Mouse (Mus musculus) liver, embryonic 15.5 days (tissue): ENCODE measurements around the gene Trim14. TPM values are rescaled to one million over a fixed set of nuclear protein-coding genes. Genes with fewer than 3 reads are reported as not detected.
A peak's percentile ranks its signal among the peaks of the same experiment; 100 is the strongest.

Source experiments
- ATAC-seq: fragments of 200-750 bp; cut with Nextera tagmentation; 2 replicates; pipeline ENCODE4 v1.8.0; 2017; ENCODE audit warnings: moderate number of reproducible peaks, mild to moderate bottlenecking, moderate library complexity; ENCODE audit not compliant: insufficient read depth
- H3K27ac ChIP-seq: fragments of 300-500 bp; sonication (generic); replicated peaks from 2 replicates; pipeline ENCODE4 v1.5.1; 2015; ENCODE audit warnings: mild to moderate bottlenecking, inconsistent platforms
- H3K27me3 ChIP-seq: fragments of 300-500 bp; sonication (generic); 2 replicates; pipeline ENCODE4 v1.6.1; 2015; ENCODE audit warnings: mild to moderate bottlenecking, inconsistent platforms
- H3K36me3 ChIP-seq: fragments of 300-500 bp; sonication (generic); replicated peaks from 2 replicates; pipeline ENCODE4 v1.6.1; 2015; ENCODE audit warnings: moderate library complexity, mild to moderate bottlenecking, inconsistent platforms
- H3K4me1 ChIP-seq: fragments of 300-500 bp; sonication (generic); replicated peaks from 2 replicates; pipeline ENCODE4 v1.6.1; 2015; ENCODE audit warnings: inconsistent platforms
- H3K4me2 ChIP-seq: fragments of 300-500 bp; sonication (generic); 2 replicates; pipeline ENCODE4 v1.6.1; 2015; ENCODE audit warnings: moderate library complexity, mild to moderate bottlenecking, inconsistent platforms
- H3K4me3 ChIP-seq: fragments of 300-500 bp; sonication (generic); replicated peaks from 2 replicates; pipeline ENCODE4 v1.5.1; 2015; ENCODE audit warnings: mild to moderate bottlenecking, inconsistent platforms
- H3K9ac ChIP-seq: fragments of 300-500 bp; sonication (generic); 2 replicates; pipeline ENCODE4 v1.6.1; 2015; ENCODE audit warnings: moderate library complexity, mild to moderate bottlenecking, inconsistent platforms
- H3K9me3 ChIP-seq: fragments of 300-500 bp; sonication (generic); replicated peaks from 2 replicates; pipeline ENCODE4 v1.6.1; 2016; ENCODE audit warnings: inconsistent platforms
- WGBS: fragments of 180-500 bp; shearing (Covaris S2); methylation state at CpG from one replicate; pipeline ENCODE4 v1.1.7; 2015; ENCODE audit warnings: mixed read lengths; ENCODE audit not compliant: insufficient replicate concordance; 5-methylcytosine and 5-hydroxymethylcytosine counted together
- polyA plus RNA-seq: library from polyadenylated mRNA; unstranded; fragments of >200 nt; fragmentation: Nextera tagmentation; extraction: Ambion mirVana; gene quantifications from 2 replicates; pipeline ENCODE4 v1.2.1, GENCODE M21; 2015

Trim14 gene
- polyA plus RNA-seq, 1 experiment from 2014 or later = 7.4 TPM

GRCm38 (mm10) chr4:46560069-46560705 lies 24.2 kb upstream of the Trim14 start:
- Histone ChIP-seq H3K4me2 (no peak overlapping the region), H3K9me3 (no peaks in the 10 kb centered on the region), H3K27me3 (no peaks in the 10 kb centered on the region; the same call in 1 of the 2 replicates), H3K4me1 (peaks cover 44% of the 10 kb centered on the region), H3K9ac (no peak overlapping the region), H3K27ac (no peak overlapping the region), H3K36me3 (no peaks in the 10 kb centered on the region), H3K4me3 (no peak overlapping the region)
- WGBS = 72% methylated on average over 14 of the region's 14 CpGs
- ATAC-seq = no peak

- H3K9ac ChIP-seq = no peak overlapping the region
- H3K27ac ChIP-seq = no peak overlapping the region
- 0 out of 2 replicates have a peak, but pooled peaks have one; percentile 40 for ATAC-seq
- H3K36me3 ChIP-seq = no peaks in the 10 kb centered on the region
- H3K4me1 ChIP-seq = peaks cover 38% of the 10 kb centered on the region
- no peaks in the 10 kb centered on the region for H3K9me3 ChIP-seq
- 30% methylated on average over 22 of the region's 22 CpGs for WGBS
- H3K27me3 ChIP-seq = no peaks in the 10 kb centered on the region; the same call in 1 of the 2 replicates
- peak overlapping the region; percentile 5; the same call in 1 of the 2 replicates for H3K4me2 ChIP-seq
- H3K4me3 ChIP-seq = no peak overlapping the region
Observed at GRCm38 (mm10) chr4:46558672-46559667, 23.0 kb upstream of the Trim14 start.

- H3K9ac ChIP-seq = no peak overlapping the region
- no peaks in the 10 kb centered on the region for H3K36me3 ChIP-seq
- 61% methylated on average over 3 of the region's 3 CpGs for WGBS
- H3K4me3 ChIP-seq = no peak overlapping the region
- no peak overlapping the region for H3K27ac ChIP-seq
- H3K4me1 ChIP-seq = peaks cover 36% of the 10 kb centered on the region
- H3K27me3 ChIP-seq = no peaks in the 10 kb centered on the region; the same call in 1 of the 2 replicates
- no peaks in the 10 kb centered on the region for H3K9me3 ChIP-seq
- H3K4me2 ChIP-seq = no peak overlapping the region
- no peak for ATAC-seq
Observed at GRCm38 (mm10) chr4:46556933-46557332, 21.0 kb upstream of the Trim14 start.

GRCm38 (mm10) chr4:46555762-46556161 lies 19.8 kb upstream of the Trim14 start:
- no peak overlapping the region for H3K9ac ChIP-seq
- no peaks in the 10 kb centered on the region for H3K36me3 ChIP-seq
- H3K27ac ChIP-seq = peak overlapping the region; percentile 61
- H3K9me3 ChIP-seq = no peaks in the 10 kb centered on the region
- 56% methylated on average over 9 of the region's 9 CpGs for WGBS
- H3K4me1 ChIP-seq = peaks cover 36% of the 10 kb centered on the region
- H3K4me2 ChIP-seq = no peak overlapping the region
- no peak for ATAC-seq
- no peak overlapping the region for H3K4me3 ChIP-seq
- H3K27me3 ChIP-seq = no peaks in the 10 kb centered on the region; the same call in 1 of the 2 replicates

- H3K4me1 ChIP-seq = peaks cover 36% of the 10 kb centered on the region
- H3K36me3 ChIP-seq = no peaks in the 10 kb centered on the region
- H3K27me3 ChIP-seq = no peaks in the 10 kb centered on the region; the same call in 1 of the 2 replicates
- no peak overlapping the region for H3K4me3 ChIP-seq
- H3K4me2 ChIP-seq = no peak overlapping the region
- peak overlapping the region; percentile 61 for H3K27ac ChIP-seq
- peak; percentile 58 for ATAC-seq
- no peak overlapping the region for H3K9ac ChIP-seq
- WGBS = 44% methylated on average over 10 of the region's 10 CpGs
- no peaks in the 10 kb centered on the region for H3K9me3 ChIP-seq
Observed at GRCm38 (mm10) chr4:46554295-46555069, 18.5 kb upstream of the Trim14 start.

GRCm38 (mm10) chr4:46553864-46554263 lies 17.9 kb upstream of the Trim14 start:
- Histone ChIP-seq H3K9ac (no peak overlapping the region), H3K36me3 (no peaks in the 10 kb centered on the region), H3K4me1 (peaks cover 31% of the 10 kb centered on the region), H3K4me3 (no peak overlapping the region), H3K4me2 (no peak overlapping the region), H3K27me3 (no peaks in the 10 kb centered on the region), H3K9me3 (no peaks in the 10 kb centered on the region), H3K27ac (peak overlapping the region; percentile 29)
- 31% methylated on average over 1 of the region's 1 CpGs for WGBS
- no peak for ATAC-seq

- Histone ChIP-seq H3K27ac (no peak overlapping the region), H3K4me2 (no peak overlapping the region), H3K9ac (no peak overlapping the region), H3K4me1 (peaks cover 11% of the 10 kb centered on the region), H3K4me3 (no peak overlapping the region), H3K9me3 (no peaks in the 10 kb centered on the region), H3K36me3 (no peaks in the 10 kb centered on the region), H3K27me3 (no peaks in the 10 kb centered on the region)
- WGBS = 48% methylated on average over 8 of the region's 8 CpGs
- ATAC-seq = no peak
Observed at GRCm38 (mm10) chr4:46550406-46550805, 14.5 kb upstream of the Trim14 start.

GRCm38 (mm10) chr4:46549979-46550378 lies 14.0 kb upstream of the Trim14 start:
- no peaks in the 10 kb centered on the region for H3K9me3 ChIP-seq
- no peak overlapping the region for H3K4me2 ChIP-seq
- no peaks in the 10 kb centered on the region for H3K36me3 ChIP-seq
- H3K9ac ChIP-seq = no peak overlapping the region
- 56% methylated on average over 9 of the region's 10 CpGs for WGBS
- H3K4me3 ChIP-seq = no peak overlapping the region
- H3K4me1 ChIP-seq = peaks cover 11% of the 10 kb centered on the region
- no peaks in the 10 kb centered on the region for H3K27me3 ChIP-seq
- no peak overlapping the region for H3K27ac ChIP-seq
- no peak for ATAC-seq

GRCm38 (mm10) chr4:46546709-46547108 lies 10.8 kb upstream of the Trim14 start:
- Histone ChIP-seq H3K4me3 (no peak overlapping the region), H3K27me3 (no peaks in the 10 kb centered on the region), H3K27ac (no peak overlapping the region), H3K4me1 (no peaks in the 10 kb centered on the region), H3K9ac (no peak overlapping the region), H3K36me3 (no peaks in the 10 kb centered on the region), H3K4me2 (no peak overlapping the region), H3K9me3 (no peaks in the 10 kb centered on the region)
- ATAC-seq = no peak
- 58% methylated on average over 6 of the region's 6 CpGs for WGBS

- no peaks in the 10 kb centered on the region for H3K36me3 ChIP-seq
- no peaks in the 10 kb centered on the region for H3K9me3 ChIP-seq
- no peak overlapping the region for H3K9ac ChIP-seq
- no peaks in the 10 kb centered on the region for H3K27me3 ChIP-seq
- 67% methylated on average over 9 of the region's 9 CpGs for WGBS
- no peak overlapping the region for H3K4me3 ChIP-seq
- ATAC-seq = no peak
- H3K4me2 ChIP-seq = no peak overlapping the region
- H3K27ac ChIP-seq = no peak overlapping the region
- H3K4me1 ChIP-seq = no peaks in the 10 kb centered on the region
Observed at GRCm38 (mm10) chr4:46545498-46545897, 9.6 kb upstream of the Trim14 start.
